Mouse (Mus musculus) bone marrow, adult 2 months (tissue): ENCODE data around the gene Hapln2. TPM values are rescaled to one million over a fixed set of nuclear protein-coding genes. Genes with fewer than 3 reads are reported as not detected.

Source experiments
- H3K27ac ChIP-seq: fragments of 200-500 bp; 2 replicates; pipeline ENCODE4 v1.5.1; 2012; ENCODE audit warnings: low read depth, mild to moderate bottlenecking, control low read depth, inconsistent platforms, low read length; ENCODE audit not compliant: control insufficient read depth, poor library complexity, insufficient read depth
- H3K4me1 ChIP-seq: fragments of 200-500 bp; 2 replicates; pipeline ENCODE4 v1.6.1; 2011; ENCODE audit warnings: low read length; ENCODE audit not compliant: control insufficient read depth, insufficient read depth
- H3K4me3 ChIP-seq: fragments of 200-500 bp; replicated peaks from 2 replicates; pipeline ENCODE3; 2011; ENCODE audit warnings: mild to moderate bottlenecking, low read depth, low read length, control low read depth; ENCODE audit not compliant: control insufficient read depth
- CTCF ChIP-seq: fragments of 200-500 bp; IDR thresholded peaks from 2 replicates; pipeline ENCODE4 v1.5.1; 2011; ENCODE audit warnings: low read length, control low read depth; ENCODE audit not compliant: control insufficient read depth, insufficient read depth
- POLR2A ChIP-seq: fragments of 200-500 bp; IDR thresholded peaks from 2 replicates; pipeline ENCODE4 v1.6.1; 2011; ENCODE audit warnings: low read depth, mild to moderate bottlenecking, control low read depth, low read length, borderline replicate concordance; ENCODE audit not compliant: control insufficient read depth
- WGBS: fragments of 180-500 bp; shearing (Covaris S2); methylation state at CpG from one replicate; pipeline ENCODE4 v1.1.7; 2018; 5-methylcytosine and 5-hydroxymethylcytosine counted together
- polyA plus RNA-seq: library from polyadenylated mRNA; stranded (reverse); fragments of >200 nt; gene quantifications from 2 replicates; pipeline ENCODE4 v1.2.4, GENCODE M21; 2011; ENCODE audit warnings: low replicate concordance; ENCODE audit not compliant: missing spikeins, insufficient read depth, insufficient read length

Hapln2 gene
- polyA plus RNA-seq, 1 experiment: not detected

DNA sequence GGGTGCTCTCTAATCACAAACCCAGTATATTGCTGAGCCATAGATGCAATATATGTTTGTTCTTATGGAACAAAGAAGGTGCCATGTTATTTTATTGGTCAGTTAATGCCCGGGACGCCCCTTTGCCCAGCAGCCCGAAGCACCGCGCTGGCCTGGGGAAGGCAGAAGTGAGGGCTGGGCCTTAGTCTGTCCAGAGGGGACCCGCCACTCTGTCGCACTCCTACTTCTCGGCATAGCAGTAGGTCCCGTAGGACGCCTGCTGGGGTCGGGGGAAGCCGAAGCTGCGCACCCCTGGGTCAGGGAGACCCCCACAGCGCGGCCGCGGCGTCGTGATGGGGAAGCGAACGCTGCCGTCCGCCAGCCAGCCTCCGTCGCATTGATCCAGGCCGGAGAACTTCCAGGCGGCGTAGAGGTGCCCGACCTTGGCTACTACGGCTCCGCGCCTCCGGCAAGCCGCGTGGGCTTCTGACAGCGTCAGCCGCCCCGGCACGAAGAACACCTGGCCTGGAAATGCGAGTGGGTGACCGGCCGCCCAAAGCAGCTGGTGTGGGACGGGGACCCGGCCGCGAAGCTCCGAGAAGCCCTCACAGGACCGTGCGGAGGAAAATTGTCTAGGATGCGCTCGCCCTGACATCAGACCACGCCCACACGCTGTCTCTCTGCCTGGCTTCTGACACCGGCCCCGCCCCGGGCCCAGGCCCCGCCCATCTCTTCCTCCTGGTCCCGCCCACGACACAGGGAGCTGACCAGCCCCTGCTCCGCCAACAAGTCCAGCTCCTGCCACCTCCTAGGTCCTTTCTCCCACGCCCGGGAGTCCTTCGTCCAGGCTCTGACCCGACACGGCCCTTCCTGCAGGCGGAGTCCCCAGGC lies 4.8 kb downstream of the Hapln2 start:
- 3% methylated on average over 66 of the region's 66 CpGs for WGBS
- TF ChIP-seq CTCF (no peak), POLR2A (no peak)
- H3K4me1 ChIP-seq: no peaks in the 10 kb centered on the region; the same call in 1 of the 2 replicates
- no peak overlapping the region; the same call in 1 of the 2 replicates for H3K27ac ChIP-seq
- H3K4me3 ChIP-seq: peak overlapping the region; percentile 44

DNA sequence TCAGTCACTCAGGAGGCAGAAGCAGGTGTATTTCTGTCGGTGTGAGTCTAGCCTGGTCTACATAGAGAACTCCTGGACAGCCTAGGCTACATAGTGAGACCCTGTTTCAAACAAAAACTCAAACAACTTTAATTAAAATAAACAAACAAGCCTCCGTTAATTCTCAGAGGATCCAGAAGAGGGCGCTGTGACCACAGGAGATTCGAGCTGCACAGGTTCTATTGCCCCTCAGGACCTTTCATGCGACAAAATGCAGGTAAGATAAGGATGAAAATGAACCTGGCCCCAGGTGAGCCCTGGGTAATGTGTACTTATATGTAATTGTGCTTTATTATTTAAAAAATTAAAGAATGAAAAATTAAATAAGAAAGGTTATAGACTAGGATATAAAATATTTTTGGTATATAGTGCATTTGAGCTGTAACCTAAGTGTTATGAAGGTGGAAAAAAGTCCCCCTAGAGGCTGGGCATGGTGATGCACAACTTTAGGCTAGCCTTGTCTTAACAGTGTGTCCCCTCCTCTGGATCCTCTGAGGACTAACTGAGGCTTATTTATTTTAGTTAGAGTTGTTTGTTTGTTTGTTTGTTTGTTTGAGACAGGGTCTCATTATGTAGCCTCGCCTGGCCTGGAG lies 16.6 kb downstream of the Hapln2 start:
- TF ChIP-seq POLR2A (no peak), CTCF (peak; percentile 48)
- no peaks in the 10 kb centered on the region for H3K4me1 ChIP-seq
- 10% methylated on average over 6 of the region's 6 CpGs for WGBS

DNA sequence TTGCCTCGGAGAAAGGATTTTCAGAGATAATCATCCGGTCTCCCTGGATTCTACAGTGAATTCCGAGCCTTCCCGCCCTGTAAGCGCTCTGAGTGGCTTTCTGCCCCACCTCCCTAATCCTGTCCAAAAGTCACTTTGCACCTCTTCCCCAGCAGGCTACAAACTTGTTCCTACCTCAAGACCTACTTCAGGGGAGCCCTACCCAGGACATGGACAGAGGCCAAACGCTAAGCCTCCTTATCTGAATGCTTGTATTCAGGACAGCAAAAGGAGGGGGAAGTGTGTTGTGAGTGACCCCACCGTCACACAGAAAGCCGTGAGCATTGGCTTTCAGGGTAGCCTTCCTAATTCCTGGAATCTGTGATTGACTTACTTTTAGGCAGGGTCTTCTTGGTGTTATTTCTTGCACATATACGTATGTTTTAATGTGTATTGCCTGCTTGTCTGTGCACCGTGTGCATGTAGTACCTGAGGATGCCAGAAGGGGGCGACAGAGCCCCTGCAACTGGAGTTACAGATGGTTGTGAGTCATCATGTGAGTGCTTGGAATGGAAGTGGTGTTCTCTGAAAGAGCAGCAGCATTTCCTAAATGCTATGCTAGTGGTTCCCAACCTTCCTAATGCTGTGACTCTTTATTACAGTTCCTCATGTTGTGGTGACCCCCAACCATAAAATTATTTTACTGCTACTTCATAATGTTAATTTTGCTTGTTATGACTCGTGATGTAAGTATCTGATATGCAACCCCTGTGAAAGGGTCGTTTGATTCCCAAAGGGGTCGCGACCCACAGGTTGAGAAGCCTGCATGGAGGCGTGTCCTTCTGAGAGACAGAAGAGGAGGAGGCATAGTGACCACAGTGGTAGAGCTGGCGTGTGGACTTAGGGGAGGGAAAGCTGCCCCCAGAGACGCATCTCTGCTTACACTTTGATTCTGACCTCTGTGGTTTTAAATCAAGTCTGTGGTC lies 21.3 kb downstream of the Hapln2 start:
- WGBS: 78% methylated on average over 18 of the region's 18 CpGs
- TF ChIP-seq POLR2A (no peak), CTCF (peak; percentile 62)
- Histone ChIP-seq H3K27ac (no peak overlapping the region), H3K4me1 (no peaks in the 10 kb centered on the region), H3K4me3 (no peak overlapping the region)

More for the DNA sequence above, 16.6 kb downstream of the Hapln2 start:
- Histone ChIP-seq H3K27ac (no peak overlapping the region), H3K4me3 (no peak overlapping the region)

DNA sequence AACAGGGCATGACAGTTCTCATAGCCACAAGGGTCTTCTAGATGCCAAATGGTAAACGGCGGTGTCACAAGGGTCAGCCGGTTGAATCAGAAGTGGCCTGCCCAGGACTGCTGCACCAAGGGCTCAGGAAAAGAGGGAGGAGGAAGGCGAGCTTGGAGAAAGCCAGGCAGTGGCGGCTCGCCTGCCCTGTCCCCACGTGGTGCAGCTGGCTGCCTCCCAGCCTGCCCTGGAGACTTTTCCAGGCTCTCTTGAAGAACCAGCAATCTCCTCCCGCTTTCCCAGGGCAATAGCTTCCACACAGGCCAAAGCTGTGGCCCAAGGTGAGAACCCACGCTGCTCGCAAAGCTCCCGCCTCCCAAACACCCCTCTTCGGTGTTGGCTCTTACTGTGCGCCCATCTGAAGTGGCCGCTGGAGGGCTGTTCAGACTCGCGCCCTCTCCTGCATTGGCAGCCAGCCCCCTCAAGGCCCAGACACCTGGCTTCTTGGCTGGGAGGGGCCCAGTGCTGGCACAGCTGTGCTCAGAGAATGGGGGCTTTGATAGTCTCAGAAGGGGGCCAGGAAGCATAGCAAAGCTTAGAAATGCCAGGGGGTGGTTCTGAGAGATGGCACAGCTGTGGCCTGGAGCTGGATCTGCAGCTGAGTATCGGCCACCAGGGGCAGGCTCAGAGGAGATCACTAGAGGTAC lies 24.9 kb downstream of the Hapln2 start:
- Histone ChIP-seq H3K4me3 (no peak overlapping the region), H3K27ac (no peak overlapping the region), H3K4me1 (no peaks in the 10 kb centered on the region)
- TF ChIP-seq CTCF (no peak), POLR2A (no peak)
- WGBS: 7% methylated on average over 17 of the region's 17 CpGs

DNA sequence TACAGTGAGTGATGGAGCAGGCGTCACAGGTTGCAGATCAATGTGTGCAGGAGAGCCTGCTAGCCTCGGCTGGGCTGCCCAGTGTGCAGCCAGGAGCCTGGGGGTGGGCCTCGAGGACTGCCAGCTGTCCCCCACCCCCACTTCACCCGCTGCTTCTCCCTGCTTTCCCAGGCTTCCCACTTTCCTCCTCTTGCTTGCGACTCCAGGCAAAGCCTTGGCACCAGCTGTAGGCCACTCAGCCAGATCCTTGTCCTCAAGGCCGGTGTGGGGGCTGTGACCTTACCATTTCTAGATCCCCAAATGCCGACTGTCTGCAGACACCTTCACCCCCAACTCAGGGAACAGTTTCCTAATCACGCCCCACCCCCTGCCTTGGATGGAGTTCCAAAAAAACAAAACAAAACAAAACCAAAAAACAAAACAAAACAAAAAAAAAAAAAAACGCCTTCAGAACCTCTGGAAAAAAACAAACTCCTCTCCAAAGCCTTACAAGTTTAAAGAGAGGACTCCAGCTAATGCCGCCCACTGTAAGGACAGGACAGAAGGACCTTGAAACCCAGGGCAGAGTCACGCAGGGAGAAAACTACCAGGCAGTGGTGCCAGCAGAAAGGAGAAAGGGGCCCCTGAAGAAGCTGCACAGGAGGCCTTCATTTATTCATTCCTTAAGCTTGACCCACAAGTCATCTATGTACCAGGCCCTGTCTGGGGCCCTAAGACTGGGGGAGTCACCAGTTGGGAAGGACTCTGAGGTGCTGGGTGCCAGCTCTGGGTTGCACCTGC lies 26.4 kb downstream of the Hapln2 start:
- H3K4me1 ChIP-seq: no peaks in the 10 kb centered on the region
- H3K4me3 ChIP-seq: no peak overlapping the region
- no peak overlapping the region for H3K27ac ChIP-seq
- WGBS: 20% methylated on average over 11 of the region's 11 CpGs
- no peak for TF ChIP-seq CTCF
- no peak for TF ChIP-seq POLR2A

DNA sequence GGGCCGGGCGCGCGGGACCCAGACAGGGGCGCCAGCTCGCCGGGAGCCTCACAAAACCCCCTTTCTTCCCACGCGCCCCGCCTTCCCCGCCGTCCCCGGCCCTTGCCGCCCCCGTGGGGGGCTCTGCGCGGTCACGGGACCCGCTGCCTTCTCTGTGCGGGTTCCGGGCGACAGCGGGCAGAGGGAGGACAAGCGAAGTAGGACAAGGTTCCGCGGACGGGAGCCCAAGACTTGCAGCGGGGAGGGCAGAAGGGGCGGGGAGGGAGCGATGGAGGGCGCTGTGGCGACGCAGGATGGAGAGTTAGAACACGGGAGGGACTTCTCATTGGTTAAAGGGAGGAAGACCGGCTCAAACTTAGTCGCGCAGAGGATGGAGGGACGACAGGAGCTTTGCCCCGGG lies 27.2 kb downstream of the Hapln2 start, which contains the start of gene Bcan:
Gene Bcan, minus strand, starts transcription at position 50 of the 400 bp plus-strand sequence.
- H3K27ac ChIP-seq: no peak within 1 kb of the TSS; the same call in 1 of the 2 replicates
- WGBS: 1% methylated on average over 39 of the region's 39 CpGs
- H3K4me1 ChIP-seq: no peaks in the 10 kb centered on the region
- H3K4me3 ChIP-seq: no peak within 1 kb of the TSS
- TF ChIP-seq CTCF (no peak), POLR2A (no peak)
